Mouse (Mus musculus): ENCODE measurements around the gene Col5a3.
"Not testable (repeated sequence)": the region's sequence is repeated elsewhere in the genome, so short reads cannot be mapped to it uniquely, and the experiment has no call there.

The Col5a3 gene

GRCm38 (mm10) chr9:20814521-20815272 lies at the start of gene Col5a3:
Col5a3 (minus strand) TSS chr9:20815067.
- DNase-seq (ENCODE audit: low read depth, low spot score): peak; percentile 19

- DNase-seq (ENCODE audit: low read depth, low spot score): no peak
Observed at GRCm38 (mm10) chr9:20862225-20862624, 47.4 kb upstream of the Col5a3 start.

- DNase-seq (ENCODE audit: low read depth, low spot score): peak; percentile 37
Observed at GRCm38 (mm10) chr9:20861821-20862220, 47.0 kb upstream of the Col5a3 start.

GRCm38 (mm10) chr9:20859926-20860325 lies 45.1 kb upstream of the Col5a3 start:
- no peak for DNase-seq (ENCODE audit: low read depth, low spot score)

- DNase-seq (ENCODE audit: low read depth, low spot score): peak; percentile 66
Observed at GRCm38 (mm10) chr9:20857131-20857530, 42.3 kb upstream of the Col5a3 start.

GRCm38 (mm10) chr9:20850179-20850578 lies 35.3 kb upstream of the Col5a3 start:
- no peak for DNase-seq (ENCODE audit: low read depth, low spot score)

GRCm38 (mm10) chr9:20842670-20843069 lies 27.8 kb upstream of the Col5a3 start:
- DNase-seq (ENCODE audit: low read depth, low spot score): peak; percentile 7

GRCm38 (mm10) chr9:20842211-20842610 lies 27.3 kb upstream of the Col5a3 start:
- DNase-seq (ENCODE audit: low read depth, low spot score): no peak

- DNase-seq (ENCODE audit: low read depth, low spot score): no peak
Observed at GRCm38 (mm10) chr9:20838931-20839330, 24.1 kb upstream of the Col5a3 start.

- DNase-seq (ENCODE audit: low read depth, low spot score): no peak
Observed at GRCm38 (mm10) chr9:20837184-20837947, 22.5 kb upstream of the Col5a3 start.

- DNase-seq (ENCODE audit: low read depth, low spot score): not testable (repeated sequence)
Observed at GRCm38 (mm10) chr9:20835431-20835954, 20.6 kb upstream of the Col5a3 start.

- DNase-seq (ENCODE audit: low read depth, low spot score): no peak
Observed at GRCm38 (mm10) chr9:20834881-20835280, 20.0 kb upstream of the Col5a3 start.

GRCm38 (mm10) chr9:20830901-20831643 lies 16.2 kb upstream of the Col5a3 start:
- peak; percentile 88 for DNase-seq (ENCODE audit: low read depth, low spot score)

- DNase-seq (ENCODE audit: low read depth, low spot score): no peak
Observed at GRCm38 (mm10) chr9:20828127-20828526, 13.3 kb upstream of the Col5a3 start.

- no peak for DNase-seq (ENCODE audit: low read depth, low spot score)
Observed at GRCm38 (mm10) chr9:20825781-20826180, 10.9 kb upstream of the Col5a3 start.

GRCm38 (mm10) chr9:20822821-20823220 lies 8.0 kb upstream of the Col5a3 start:
- no peak for DNase-seq (ENCODE audit: low read depth, low spot score)

GRCm38 (mm10) chr9:20820001-20820400 lies 5.1 kb upstream of the Col5a3 start:
- DNase-seq (ENCODE audit: low read depth, low spot score): no peak

GRCm38 (mm10) chr9:20818236-20818635 lies 3.4 kb upstream of the Col5a3 start, which contains the start of gene Rdh8:
Rdh8 (plus strand) TSS chr9:20818503.
- DNase-seq (ENCODE audit: low read depth, low spot score): no peak

GRCm38 (mm10) chr9:20812537-20813271 lies 2.2 kb downstream of the Col5a3 start:
- DNase-seq (ENCODE audit: low read depth, low spot score): peak; percentile 41

GRCm38 (mm10) chr9:20810773-20811172 lies 4.1 kb downstream of the Col5a3 start:
- no peak for DNase-seq (ENCODE audit: low read depth, low spot score)

- no peak for DNase-seq (ENCODE audit: low read depth, low spot score)
Observed at GRCm38 (mm10) chr9:20810271-20810670, 4.6 kb downstream of the Col5a3 start.
